Mouse (Mus musculus) limb, embryonic 13.5 days (tissue): Measurements from ENCODE around the gene Gm11983. TPM values are rescaled to one million over a fixed set of nuclear protein-coding genes. Genes with fewer than 3 reads are reported as not detected.
"Not testable (repeated sequence)": the region's sequence is repeated elsewhere in the genome, so short reads cannot be mapped to it uniquely, and the experiment has no call there.

Experiments used
- ATAC-seq: fragments of 200-750 bp; cut with Nextera tagmentation; 2 replicates; pipeline ENCODE4 v1.8.0; 2017; ENCODE audit warnings: low read depth, moderate number of reproducible peaks, moderate TSS enrichment; ENCODE audit not compliant: low FRiP score
- H3K27ac ChIP-seq: fragments of 300-500 bp; sonication (generic); 2 replicates; pipeline ENCODE4 v1.5.1; 2015; ENCODE audit warnings: inconsistent platforms, mild to moderate bottlenecking, moderate library complexity
- H3K27me3 ChIP-seq: fragments of 300-500 bp; sonication (generic); 2 replicates; pipeline ENCODE4 v1.6.1; 2015; ENCODE audit warnings: mild to moderate bottlenecking, inconsistent platforms
- H3K36me3 ChIP-seq: fragments of 300-500 bp; sonication (generic); 2 replicates; pipeline ENCODE4 v1.6.1; 2015; ENCODE audit warnings: inconsistent platforms, mild to moderate bottlenecking, moderate library complexity
- H3K4me1 ChIP-seq: fragments of 300-500 bp; sonication (generic); 2 replicates; pipeline ENCODE4 v1.6.1; 2015; ENCODE audit warnings: inconsistent platforms
- H3K4me2 ChIP-seq: fragments of 300-500 bp; sonication (generic); replicated peaks from 2 replicates; pipeline ENCODE4 v1.6.1; 2015; ENCODE audit warnings: inconsistent platforms, mild to moderate bottlenecking, moderate library complexity
- H3K4me3 ChIP-seq: fragments of 300-500 bp; sonication (generic); 2 replicates; pipeline ENCODE4 v1.5.1; 2015; ENCODE audit warnings: moderate library complexity, mild to moderate bottlenecking, inconsistent platforms
- H3K9ac ChIP-seq: fragments of 300-500 bp; sonication (generic); 2 replicates; pipeline ENCODE4 v1.6.1; 2015; ENCODE audit warnings: mild to moderate bottlenecking, inconsistent platforms
- H3K9me3 ChIP-seq: fragments of 300-500 bp; sonication (generic); 2 replicates; pipeline ENCODE4 v1.6.1; 2016; ENCODE audit warnings: inconsistent platforms
- WGBS: fragments of 180-500 bp; shearing (Covaris S2); methylation state at CpG from one replicate; pipeline ENCODE4 v1.1.7; 2015; 5-methylcytosine and 5-hydroxymethylcytosine counted together
- polyA plus RNA-seq: library from polyadenylated mRNA; unstranded; fragments of >200 nt; fragmentation: Nextera tagmentation; extraction: Ambion mirVana; gene quantifications from 2 replicates; pipeline ENCODE4 v1.2.1, GENCODE M21; 2015

Gm11983 gene
- polyA plus RNA-seq, 1 experiment from 2014 or later, result not detected

DNA sequence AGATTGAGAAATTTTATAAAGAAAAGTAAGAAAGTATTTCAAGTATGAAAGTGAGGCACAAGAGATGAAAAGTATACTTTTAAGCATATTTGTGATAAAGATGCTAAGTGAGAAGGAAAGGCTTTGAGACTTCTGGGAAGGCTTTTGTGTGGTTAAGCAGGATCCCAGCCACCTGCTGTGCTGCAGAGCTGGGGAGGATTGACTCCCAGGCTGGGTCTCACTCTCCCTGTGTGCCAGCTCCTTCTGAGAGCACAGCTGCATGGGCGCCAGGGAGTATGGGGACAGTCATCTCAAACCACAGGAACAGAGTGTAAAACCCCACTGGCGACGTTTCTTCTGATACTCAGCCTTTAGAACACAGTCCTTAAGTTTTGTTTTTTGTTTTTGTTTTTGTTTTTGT lies 3.3 kb upstream of the Gm11983 start:
- WGBS, result 63% methylated on average over 3 of the region's 3 CpGs
- H3K9ac ChIP-seq, result no peak overlapping the region
- no peaks in the 10 kb centered on the region for H3K36me3 ChIP-seq
- no peak overlapping the region for H3K27ac ChIP-seq
- no peak overlapping the region for H3K4me3 ChIP-seq
- H3K9me3 ChIP-seq, result no peaks in the 10 kb centered on the region
- no peaks in the 10 kb centered on the region for H3K27me3 ChIP-seq
- no peak overlapping the region for H3K4me2 ChIP-seq
- H3K4me1 ChIP-seq, result no peaks in the 10 kb centered on the region
- ATAC-seq, result no peak

DNA sequence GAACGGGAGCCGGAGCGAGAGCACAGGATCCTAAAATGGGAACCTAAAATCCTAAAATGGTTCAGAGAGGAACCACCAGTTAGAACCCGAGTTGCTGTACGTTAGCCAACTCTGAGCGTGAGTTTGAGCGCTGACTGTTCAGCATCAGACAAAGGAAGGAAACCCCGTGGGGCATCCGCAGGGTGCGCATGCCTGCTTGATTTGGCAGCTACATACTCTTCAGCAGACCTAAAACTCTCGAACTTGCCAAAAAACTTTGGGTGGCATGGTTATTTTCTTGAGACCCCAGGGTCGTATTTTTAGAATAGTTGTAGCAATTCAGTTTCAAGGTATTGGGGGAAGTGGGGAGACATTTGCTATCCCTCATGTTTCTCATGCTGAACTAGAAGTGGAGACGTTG lies 2.8 kb downstream of the Gm11983 start:
- Histone ChIP-seq H3K36me3 (no peaks in the 10 kb centered on the region), H3K4me1 (no peaks in the 10 kb centered on the region), H3K27me3 (no peaks in the 10 kb centered on the region), H3K9me3 (no peaks in the 10 kb centered on the region), H3K4me2 (no peak overlapping the region), H3K9ac (no peak overlapping the region), H3K4me3 (no peak overlapping the region), H3K27ac (no peak overlapping the region)
- ATAC-seq, result no peak
- 67% methylated on average over 13 of the region's 13 CpGs for WGBS

DNA sequence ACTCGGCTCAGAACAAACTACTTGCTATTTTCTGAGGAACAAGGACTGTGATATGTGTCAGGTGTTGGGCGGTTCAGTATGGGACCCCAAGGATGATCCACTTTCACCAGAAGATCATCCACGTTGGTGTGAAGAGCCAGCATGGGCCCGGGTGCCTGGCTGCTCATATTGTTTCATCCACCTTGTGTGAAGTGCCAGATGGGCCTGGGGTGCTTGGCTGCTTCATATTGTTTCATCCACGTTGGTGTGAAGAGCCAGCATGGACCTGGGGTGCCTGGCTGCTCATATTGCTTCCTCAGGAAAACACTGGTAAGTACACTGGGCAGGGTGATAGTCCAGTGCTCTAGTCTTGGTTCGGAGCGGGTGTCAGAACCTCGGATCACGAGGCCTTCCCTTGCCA lies 3.7 kb downstream of the Gm11983 start:
- Histone ChIP-seq H3K9me3 (no peaks in the 10 kb centered on the region), H3K4me1 (no peaks in the 10 kb centered on the region), H3K36me3 (no peaks in the 10 kb centered on the region), H3K9ac (no peak overlapping the region), H3K4me3 (no peak overlapping the region), H3K27ac (no peak overlapping the region), H3K4me2 (no peak overlapping the region), H3K27me3 (no peaks in the 10 kb centered on the region)
- 89% methylated on average over 9 of the region's 9 CpGs for WGBS
- ATAC-seq, result no peak

DNA sequence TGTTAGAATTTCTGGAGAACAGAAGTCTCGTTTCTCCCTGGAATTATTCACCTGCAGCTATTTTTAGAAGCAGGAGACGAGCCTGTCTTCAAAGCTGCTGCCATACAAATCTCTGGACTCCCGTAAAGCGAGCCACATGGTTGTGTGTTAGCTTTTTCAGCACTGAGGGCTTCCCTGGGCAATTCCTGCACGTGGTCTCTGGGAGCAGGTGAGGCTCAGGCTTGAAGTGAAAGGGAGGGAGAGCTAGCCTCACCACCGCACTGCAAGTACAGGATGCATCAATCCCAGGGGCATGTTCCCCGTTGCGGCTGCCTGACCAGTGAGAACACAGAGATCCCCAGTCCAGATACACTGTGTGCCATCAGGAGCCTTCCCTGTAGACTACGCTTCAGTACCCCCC lies 5.5 kb downstream of the Gm11983 start:
- H3K27ac ChIP-seq, result no peak overlapping the region
- no peak overlapping the region for H3K4me2 ChIP-seq
- H3K9me3 ChIP-seq, result no peaks in the 10 kb centered on the region
- H3K27me3 ChIP-seq, result no peaks in the 10 kb centered on the region
- H3K36me3 ChIP-seq, result no peaks in the 10 kb centered on the region
- no peak overlapping the region for H3K9ac ChIP-seq
- H3K4me3 ChIP-seq, result no peak overlapping the region
- 52% methylated on average over 9 of the region's 9 CpGs for WGBS
- no peak for ATAC-seq
- H3K4me1 ChIP-seq, result no peaks in the 10 kb centered on the region

DNA sequence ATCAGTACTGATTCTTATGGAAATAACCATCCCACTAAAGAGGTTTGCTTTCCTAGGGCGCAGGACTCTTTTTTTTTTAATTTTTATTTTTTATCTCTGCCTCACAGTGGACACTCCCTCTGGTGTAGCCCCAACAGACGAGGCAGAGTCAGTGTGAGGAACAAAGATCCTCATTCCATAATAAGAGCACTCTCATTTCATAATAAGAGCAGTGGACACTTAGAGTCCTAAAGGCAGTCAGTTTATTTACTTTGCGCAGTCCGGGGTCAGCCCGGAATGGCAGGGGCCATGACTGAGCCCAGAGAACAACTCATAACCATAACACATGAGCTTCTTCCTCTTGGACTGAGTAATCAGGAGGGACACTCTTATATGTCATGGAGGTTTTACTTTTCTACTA lies 9.3 kb downstream of the Gm11983 start:
- no peaks in the 10 kb centered on the region for H3K36me3 ChIP-seq
- WGBS, result 60% methylated on average over 5 of the region's 5 CpGs
- H3K4me1 ChIP-seq, result no peaks in the 10 kb centered on the region
- no peak overlapping the region for H3K9ac ChIP-seq
- H3K27me3 ChIP-seq, result no peaks in the 10 kb centered on the region
- H3K27ac ChIP-seq, result no peak overlapping the region
- ATAC-seq, result no peak
- no peak overlapping the region for H3K4me3 ChIP-seq
- H3K4me2 ChIP-seq, result no peak overlapping the region
- no peaks in the 10 kb centered on the region for H3K9me3 ChIP-seq

DNA sequence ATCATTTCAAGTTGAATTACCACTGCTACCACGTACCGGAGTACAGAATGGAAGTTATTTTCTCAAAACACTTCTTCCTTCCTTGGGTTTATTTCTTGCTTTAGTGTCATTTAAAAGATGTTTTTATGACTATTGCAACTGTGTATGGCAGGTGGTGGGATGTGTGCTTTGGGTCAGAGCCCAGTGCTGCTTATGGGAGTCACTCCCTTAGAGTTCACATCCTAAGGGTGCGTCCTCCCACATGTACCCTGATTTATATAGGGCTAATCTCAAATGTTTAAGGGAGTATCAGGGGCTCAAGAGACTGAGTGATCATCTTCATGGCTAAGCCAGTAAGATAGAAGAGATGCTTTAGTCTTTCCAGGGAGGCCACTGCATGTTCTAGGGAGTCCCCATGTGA lies 11.3 kb downstream of the Gm11983 start:
- WGBS, result 94% methylated on average over 3 of the region's 3 CpGs
- no peak overlapping the region for H3K4me3 ChIP-seq
- no peak for ATAC-seq

DNA sequence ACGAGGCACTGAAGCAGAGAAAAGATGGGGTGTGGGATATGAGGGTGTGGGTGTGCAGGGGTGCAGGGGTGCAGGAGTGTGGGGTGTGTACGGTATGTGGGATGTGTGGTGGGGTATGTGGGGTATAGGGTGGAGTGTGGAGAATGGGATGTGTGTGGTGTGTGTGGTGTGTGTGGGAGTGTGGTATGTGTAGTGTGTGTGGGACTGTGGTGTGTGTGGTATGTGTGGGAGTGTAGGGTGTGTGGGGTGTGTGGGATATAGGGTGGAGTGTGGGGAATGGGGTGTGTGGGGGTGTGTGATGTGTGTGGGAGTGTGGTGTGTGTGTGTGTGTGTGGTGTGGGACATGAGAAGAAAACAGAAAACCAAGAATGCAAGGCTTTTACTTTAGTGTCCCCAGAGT lies 14.3 kb downstream of the Gm11983 start:
- no peak overlapping the region for H3K27ac ChIP-seq
- no peaks in the 10 kb centered on the region for H3K27me3 ChIP-seq
- 0 out of 2 replicates have a peak, but pooled peaks have one; percentile 19 for ATAC-seq
- no peaks in the 10 kb centered on the region for H3K36me3 ChIP-seq
- no peak overlapping the region for H3K4me2 ChIP-seq
- 69% methylated on average over 2 of the region's 2 CpGs for WGBS
- H3K4me3 ChIP-seq, result no peak overlapping the region
- no peak overlapping the region for H3K9ac ChIP-seq
- no peaks in the 10 kb centered on the region for H3K4me1 ChIP-seq
- no peaks in the 10 kb centered on the region for H3K9me3 ChIP-seq

More for the DNA sequence above, 11.3 kb downstream of the Gm11983 start:
- no peaks in the 10 kb centered on the region for H3K27me3 ChIP-seq
- no peak overlapping the region for H3K4me2 ChIP-seq
- no peaks in the 10 kb centered on the region for H3K36me3 ChIP-seq
- no peak overlapping the region for H3K9ac ChIP-seq
- H3K4me1 ChIP-seq, result no peaks in the 10 kb centered on the region
- no peak overlapping the region for H3K27ac ChIP-seq
- no peaks in the 10 kb centered on the region for H3K9me3 ChIP-seq

DNA sequence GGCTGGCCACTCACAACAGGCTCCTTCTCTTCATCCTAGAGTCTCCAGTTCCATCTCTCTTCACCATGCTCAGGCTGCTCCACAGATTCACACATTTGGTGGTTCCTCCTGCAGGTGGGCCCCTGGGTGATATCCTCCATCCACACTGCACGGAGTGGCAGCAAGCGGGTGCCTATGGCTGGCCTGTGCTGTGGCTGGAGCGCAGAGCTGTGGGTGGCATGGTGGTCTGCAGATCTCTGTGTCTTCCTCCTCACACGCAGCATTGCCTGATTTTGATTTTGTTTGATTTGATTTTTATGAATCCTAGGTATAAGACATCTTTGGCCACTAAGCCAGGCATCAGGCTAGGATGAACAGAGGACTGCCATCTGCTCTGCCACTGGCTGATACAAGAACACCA lies 23.0 kb downstream of the Gm11983 start:
- no peak for ATAC-seq
- no peak overlapping the region for H3K27ac ChIP-seq
- H3K4me2 ChIP-seq, result no peak overlapping the region
- 93% methylated on average over 4 of the region's 4 CpGs for WGBS
- H3K4me3 ChIP-seq, result no peak overlapping the region
- no peaks in the 10 kb centered on the region for H3K4me1 ChIP-seq
- H3K27me3 ChIP-seq, result no peaks in the 10 kb centered on the region
- H3K9me3 ChIP-seq, result no peaks in the 10 kb centered on the region
- H3K36me3 ChIP-seq, result no peaks in the 10 kb centered on the region
- H3K9ac ChIP-seq, result no peak overlapping the region

DNA sequence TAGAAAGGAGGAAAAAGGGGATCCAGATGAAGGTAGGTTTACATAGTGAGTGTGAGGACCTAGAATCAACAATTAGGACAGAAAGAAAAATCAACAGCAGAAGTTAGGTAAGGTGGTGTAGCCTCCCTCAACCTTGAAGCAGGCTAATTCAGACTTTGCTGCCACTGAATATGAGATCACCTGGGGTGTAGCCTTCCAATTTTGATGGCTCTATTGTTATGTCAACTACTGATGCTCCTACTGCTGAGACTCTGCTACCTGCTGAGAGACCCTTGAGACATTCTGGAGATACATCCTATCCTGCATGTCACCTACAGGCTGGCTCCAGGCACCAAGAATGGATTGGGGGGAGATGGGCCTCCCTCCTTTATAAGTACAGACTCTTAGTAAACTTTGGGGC lies 34.6 kb downstream of the Gm11983 start:
- H3K36me3 ChIP-seq, H3K9me3 ChIP-seq, ATAC-seq, H3K4me1 ChIP-seq, H3K9ac ChIP-seq, H3K27me3 ChIP-seq, H3K4me3 ChIP-seq, H3K4me2 ChIP-seq, H3K27ac ChIP-seq: not testable (repeated sequence)

DNA sequence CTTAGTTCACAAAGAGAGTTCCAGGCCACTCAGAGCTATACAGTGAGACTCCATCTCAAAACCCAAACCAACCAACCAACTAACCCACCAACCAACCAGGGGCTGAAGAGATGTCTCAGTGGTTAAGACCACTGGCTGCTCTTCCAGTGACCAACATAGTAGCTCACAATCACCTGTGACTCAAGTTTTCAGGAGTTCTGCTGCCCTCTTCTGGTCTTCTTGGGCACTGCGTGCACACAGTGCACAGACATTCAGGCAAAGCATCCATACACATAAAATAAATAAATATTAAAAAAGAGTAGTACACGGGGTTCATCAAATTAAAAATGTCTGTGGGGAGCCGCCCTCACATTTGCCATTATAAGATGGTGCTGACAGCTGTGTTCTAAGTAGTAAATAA lies 46.8 kb downstream of the Gm11983 start:
- H3K27ac ChIP-seq, result no peak overlapping the region
- no peak overlapping the region for H3K4me3 ChIP-seq
- 86% methylated on average over 3 of the region's 3 CpGs for WGBS
- no peak; the same call in 1 of the 2 replicates for ATAC-seq
- peaks cover 10% of the 10 kb centered on the region; the same call in 1 of the 2 replicates for H3K9me3 ChIP-seq
- H3K27me3 ChIP-seq, result no peaks in the 10 kb centered on the region
- no peak overlapping the region for H3K4me2 ChIP-seq
- no peak overlapping the region for H3K9ac ChIP-seq
- H3K36me3 ChIP-seq, result no peaks in the 10 kb centered on the region
- H3K4me1 ChIP-seq, result no peaks in the 10 kb centered on the region

Other genes starting within 250 kb of the Gm11983 start
- 1.2 and 2.5 TPM in 2 replicates for gene Nacad, start 231.6 kb downstream of the Gm11983 start, polyA plus RNA-seq
- 33.1 and 37.7 TPM in 2 replicates for gene Tbrg4, start 211.6 kb downstream of the Gm11983 start, polyA plus RNA-seq
- not detected in 2 replicates for gene Wap, start 199.0 kb downstream of the Gm11983 start, polyA plus RNA-seq
- gene Ramp3, start 179.1 kb downstream of the Gm11983 start, polyA plus RNA-seq, result 5.5 and 7.8 TPM in 2 replicates
- gene Adcy1, start 225.8 kb upstream of the Gm11983 start, polyA plus RNA-seq, result 1.0 and 1.1 TPM in 2 replicates